Mouse (Mus musculus): ENCODE data around the gene Lmf1.

Gene Lmf1

DNA sequence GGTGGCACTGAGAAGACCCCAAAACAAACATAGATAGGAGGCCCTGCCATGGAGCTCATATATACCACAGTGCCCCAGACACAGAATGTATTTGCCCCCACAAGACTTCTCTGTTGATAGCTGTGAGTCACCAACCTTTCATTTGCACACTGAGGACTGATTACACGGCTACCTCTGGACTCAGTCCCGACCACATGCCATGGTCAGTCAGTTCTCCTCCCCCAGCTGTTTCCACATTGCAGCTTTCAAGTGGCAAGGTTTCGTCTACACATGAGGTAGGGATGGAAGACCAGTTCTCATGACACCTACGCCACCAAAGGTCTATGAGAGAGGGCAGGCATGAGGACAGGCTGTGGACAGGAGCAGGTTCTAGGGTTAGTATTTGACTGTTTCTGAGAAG is 132.3 kb downstream of the Lmf1 start:
- DNase-seq: no peak
